Mouse (Mus musculus) adrenal gland, adult 2 months (tissue): ENCODE data around the gene Hnrnpk. TPM values are rescaled to one million over a fixed set of nuclear protein-coding genes. Genes with fewer than 3 reads are reported as not detected.

Experiments used
- microRNA-seq, 2 experiments: library from miRNA; unstranded; fragments of <30 nt; microRNA quantifications; one replicate each; pipeline ENCODE4 v1.2.0; 2021
- polyA plus RNA-seq: library from polyadenylated mRNA; depleted of rRNA; stranded (reverse); fragments of >200 nt; gene quantifications from 2 replicates; pipeline ENCODE4 v1.2.3, GENCODE M21; 2012; rRNA removed
- total RNA-seq, 2 experiments: library from RNA; stranded (reverse); gene quantifications; 2 replicates each; pipeline ENCODE4 v1.2.3; 2021

Hnrnpk gene
- total and polyA plus RNA-seq, 3 experiments: 197 to 1,173 (median 778) TPM

Small RNAs within 50 kb of the gene (microRNA-seq; reads per million reads assigned to microRNA genes)
- gene Mir7-1: 250 to 303 reads per million in 2 experiments

Other genes with a start within 250 kb of the Hnrnpk start
- 10 to 100 TPM; 55.1 to 69.8 TPM for gene Idnk, start 245.7 kb downstream of the Hnrnpk start, total RNA-seq
- 11.0 and 15.3 TPM in 2 replicates for gene Idnk, start 245.7 kb downstream of the Hnrnpk start, polyA plus RNA-seq
- gene Ubqln1, start 187.7 kb downstream of the Hnrnpk start, total RNA-seq: 100 to 1,000 TPM; 112 to 159 TPM
- 164 and 166 TPM in 2 replicates for gene Ubqln1, start 187.7 kb downstream of the Hnrnpk start, polyA plus RNA-seq
- 10 to 100 TPM; 48.1 to 53.5 TPM for gene Gkap1, start 127.6 kb downstream of the Hnrnpk start, total RNA-seq
- gene Gkap1, start 127.6 kb downstream of the Hnrnpk start, polyA plus RNA-seq: 12.1 and 20.3 TPM in 2 replicates
- 1 to 10 TPM in 1 of 2 experiments, under 1 TPM in 1; 0.63 to 1.1 TPM for gene Kif27, start 44.2 kb downstream of the Hnrnpk start, total RNA-seq
- 0.08 and 0.11 TPM in 2 replicates for gene Kif27, start 44.2 kb downstream of the Hnrnpk start, polyA plus RNA-seq
- gene 2210016F16Rik, start 18.1 kb downstream of the Hnrnpk start, total RNA-seq: 10 to 100 TPM; 21.0 to 38.2 TPM
- 40.7 and 59.4 TPM in 2 replicates for gene 2210016F16Rik, start 18.1 kb downstream of the Hnrnpk start, polyA plus RNA-seq
- gene Rmi1, start 1.1 kb downstream of the Hnrnpk start, total RNA-seq: 10 to 100 TPM; 18.5 to 19.3 TPM
- 15.3 and 18.2 TPM in 2 replicates for gene Rmi1, start 1.1 kb downstream of the Hnrnpk start, polyA plus RNA-seq
- gene Slc28a3, start 207.5 kb upstream of the Hnrnpk start, total RNA-seq: not detected
- gene Slc28a3, start 207.5 kb upstream of the Hnrnpk start, polyA plus RNA-seq: 0.02 TPM in 1 of 2 replicates, not detected in the other